Mouse (Mus musculus) intestine, embryonic 14.5 days (tissue): Measurements from ENCODE around the gene Vangl1. TPM values are rescaled to one million over a fixed set of nuclear protein-coding genes. Genes with fewer than 3 reads are reported as not detected.

Source experiments
- ATAC-seq: fragments of 200-750 bp; cut with Nextera tagmentation; replicated peaks from 2 replicates; pipeline ENCODE4 v1.8.0; 2017; ENCODE audit warnings: low read depth, moderate number of reproducible peaks, moderate TSS enrichment, moderate library complexity; ENCODE audit not compliant: low FRiP score, low TSS enrichment
- DNase-seq: peaks from one replicate; pipeline ENCODE4 v3.0.0-alpha.2; 2018; ENCODE audit warnings: low spot score
- H3K27ac ChIP-seq: fragments of 300-500 bp; sonication (generic); 2 replicates; pipeline ENCODE4 v1.5.1; 2014; ENCODE audit warnings: low read depth, mild to moderate bottlenecking, control low read depth
- H3K27me3 ChIP-seq: fragments of 300-500 bp; sonication (generic); replicated peaks from 2 replicates; pipeline ENCODE4 v1.6.1; 2014; ENCODE audit warnings: low read length, control low read depth; ENCODE audit not compliant: control insufficient read depth, insufficient read depth
- H3K36me3 ChIP-seq: fragments of 300-500 bp; sonication (generic); 2 replicates; pipeline ENCODE4 v1.6.1; 2014; ENCODE audit warnings: low read length, control low read depth; ENCODE audit not compliant: control insufficient read depth, insufficient read depth
- H3K4me1 ChIP-seq: fragments of 300-500 bp; sonication (generic); replicated peaks from 2 replicates; pipeline ENCODE4 v1.6.1; 2014; ENCODE audit warnings: low read length, control low read depth, mixed read lengths; ENCODE audit not compliant: control insufficient read depth, insufficient read depth
- H3K4me2 ChIP-seq: fragments of 300-500 bp; sonication (generic); 2 replicates; pipeline ENCODE4 v1.6.1; 2014; ENCODE audit warnings: low read length
- H3K4me3 ChIP-seq: fragments of 300-500 bp; sonication (generic); 2 replicates; pipeline ENCODE4 v1.5.1; 2014; ENCODE audit warnings: low read depth, low read length, control low read depth, mixed read lengths
- H3K9ac ChIP-seq: fragments of 300-500 bp; sonication (generic); 2 replicates; pipeline ENCODE4 v1.6.1; 2014; ENCODE audit warnings: mild to moderate bottlenecking, low read length
- H3K9me3 ChIP-seq: fragments of 300-500 bp; sonication (generic); 2 replicates; pipeline ENCODE4 v1.6.1; 2016; ENCODE audit warnings: low read length, control low read depth; ENCODE audit not compliant: control insufficient read depth
- WGBS: fragments of 180-500 bp; shearing (Covaris S2); extraction: QIAGEN DNeasy Blood & Tissue Kit; methylation state at CpG from one replicate; pipeline ENCODE4 v1.1.7; 2014; 5-methylcytosine and 5-hydroxymethylcytosine counted together
- polyA plus RNA-seq: library from polyadenylated mRNA; unstranded; fragments of >200 nt; fragmentation: Nextera tagmentation; extraction: Ambion mirVana; gene quantifications from 2 replicates; pipeline ENCODE4 v1.2.1, GENCODE M21; 2014

The Vangl1 gene
- polyA plus RNA-seq, 1 experiment from 2014 or later: 23.7 TPM

GRCm38 (mm10) chr3:102222756-102223155 is 18.3 kb upstream of the Vangl1 start:
- WGBS: 81% methylated on average over 8 of the region's 8 CpGs
- no peak for ATAC-seq
- no peak overlapping the region for H3K4me3 ChIP-seq
- H3K4me2 ChIP-seq: no peak overlapping the region
- no peak overlapping the region for H3K9ac ChIP-seq
- H3K27me3 ChIP-seq: no peaks in the 10 kb centered on the region
- H3K36me3 ChIP-seq: no peaks in the 10 kb centered on the region
- peak; percentile 32 for DNase-seq
- no peak overlapping the region for H3K27ac ChIP-seq
- no peaks in the 10 kb centered on the region for H3K9me3 ChIP-seq
- H3K4me1 ChIP-seq: no peaks in the 10 kb centered on the region

- Histone ChIP-seq H3K4me3 (no peak overlapping the region), H3K9ac (no peak overlapping the region), H3K4me1 (no peaks in the 10 kb centered on the region), H3K27me3 (no peaks in the 10 kb centered on the region), H3K4me2 (no peak overlapping the region), H3K9me3 (no peaks in the 10 kb centered on the region; the same call in 1 of the 2 replicates), H3K27ac (no peak overlapping the region), H3K36me3 (no peaks in the 10 kb centered on the region)
- 79% methylated on average over 2 of the region's 2 CpGs for WGBS
- peak; percentile 32 for DNase-seq
- ATAC-seq: no peak
Measured at GRCm38 (mm10) chr3:102218301-102218700, 13.8 kb upstream of the Vangl1 start.

GRCm38 (mm10) chr3:102214736-102215135 is 10.2 kb upstream of the Vangl1 start:
- peak; percentile 46 for DNase-seq
- Histone ChIP-seq H3K27me3 (no peaks in the 10 kb centered on the region), H3K9ac (no peak overlapping the region), H3K4me1 (no peaks in the 10 kb centered on the region), H3K4me3 (no peak overlapping the region), H3K9me3 (no peaks in the 10 kb centered on the region; the same call in 1 of the 2 replicates), H3K4me2 (no peak overlapping the region), H3K36me3 (no peaks in the 10 kb centered on the region), H3K27ac (no peak overlapping the region)
- no peak for ATAC-seq
- WGBS: 84% methylated on average over 4 of the region's 4 CpGs

GRCm38 (mm10) chr3:102214299-102214698 is 9.8 kb upstream of the Vangl1 start:
- Histone ChIP-seq H3K27me3 (no peaks in the 10 kb centered on the region), H3K4me2 (no peak overlapping the region), H3K36me3 (no peaks in the 10 kb centered on the region), H3K4me1 (no peaks in the 10 kb centered on the region), H3K9me3 (no peaks in the 10 kb centered on the region; the same call in 1 of the 2 replicates), H3K27ac (no peak overlapping the region), H3K4me3 (no peak overlapping the region), H3K9ac (no peak overlapping the region)
- no peak for ATAC-seq
- no peak for DNase-seq
- WGBS: 51% methylated on average over 4 of the region's 4 CpGs

GRCm38 (mm10) chr3:102212896-102213295 is 8.4 kb upstream of the Vangl1 start:
- no peak overlapping the region for H3K9ac ChIP-seq

GRCm38 (mm10) chr3:102212336-102212735 is 7.8 kb upstream of the Vangl1 start:
- no peaks in the 10 kb centered on the region for H3K27me3 ChIP-seq
- no peak overlapping the region for H3K9ac ChIP-seq
- H3K27ac ChIP-seq: no peak overlapping the region
- no peaks in the 10 kb centered on the region for H3K4me1 ChIP-seq
- H3K4me3 ChIP-seq: no peak overlapping the region
- no peak overlapping the region for H3K4me2 ChIP-seq
- no peaks in the 10 kb centered on the region; the same call in 1 of the 2 replicates for H3K9me3 ChIP-seq
- ATAC-seq (no peak), DNase-seq (no peak)
- no peaks in the 10 kb centered on the region for H3K36me3 ChIP-seq
- 92% methylated on average over 15 of the region's 15 CpGs for WGBS

More at GRCm38 (mm10) chr3:102212896-102213295, 8.4 kb upstream of the Vangl1 start:
- DNase-seq: no peak
- no peak overlapping the region for H3K27ac ChIP-seq
- H3K4me3 ChIP-seq: no peak overlapping the region
- H3K4me2 ChIP-seq: no peak overlapping the region
- no peaks in the 10 kb centered on the region for H3K36me3 ChIP-seq
- ATAC-seq: no peak
- H3K27me3 ChIP-seq: no peaks in the 10 kb centered on the region
- no peaks in the 10 kb centered on the region for H3K4me1 ChIP-seq
- 49% methylated on average over 6 of the region's 6 CpGs for WGBS
- no peaks in the 10 kb centered on the region; the same call in 1 of the 2 replicates for H3K9me3 ChIP-seq

GRCm38 (mm10) chr3:102211340-102211739 is 6.8 kb upstream of the Vangl1 start:
- 77% methylated on average over 2 of the region's 2 CpGs for WGBS
- no peak overlapping the region for H3K9ac ChIP-seq
- DNase-seq (no peak), ATAC-seq (no peak)
- H3K4me1 ChIP-seq: no peaks in the 10 kb centered on the region
- H3K27me3 ChIP-seq: no peaks in the 10 kb centered on the region
- no peak overlapping the region for H3K4me3 ChIP-seq
- H3K9me3 ChIP-seq: no peaks in the 10 kb centered on the region; the same call in 1 of the 2 replicates
- no peaks in the 10 kb centered on the region for H3K36me3 ChIP-seq
- H3K4me2 ChIP-seq: no peak overlapping the region
- no peak overlapping the region for H3K27ac ChIP-seq

GRCm38 (mm10) chr3:102210775-102211174 is 6.3 kb upstream of the Vangl1 start:
- Histone ChIP-seq H3K9ac (no peak overlapping the region), H3K4me2 (no peak overlapping the region), H3K36me3 (no peaks in the 10 kb centered on the region), H3K4me1 (peaks cover under 1% of the 10 kb centered on the region; the same call in 1 of the 2 replicates), H3K27ac (no peak overlapping the region), H3K27me3 (no peaks in the 10 kb centered on the region), H3K9me3 (no peaks in the 10 kb centered on the region), H3K4me3 (no peak overlapping the region)
- DNase-seq: no peak
- no peak for ATAC-seq
- 75% methylated on average over 3 of the region's 3 CpGs for WGBS

GRCm38 (mm10) chr3:102208861-102209260 is 4.4 kb upstream of the Vangl1 start:
- DNase-seq (no peak), ATAC-seq (no peak)
- Histone ChIP-seq H3K4me1 (peaks cover 10% of the 10 kb centered on the region), H3K9ac (no peak overlapping the region), H3K36me3 (no peaks in the 10 kb centered on the region), H3K27ac (no peak overlapping the region), H3K9me3 (no peaks in the 10 kb centered on the region), H3K27me3 (no peaks in the 10 kb centered on the region), H3K4me3 (no peak overlapping the region), H3K4me2 (no peak overlapping the region)
- 73% methylated on average over 6 of the region's 6 CpGs for WGBS
